Mouse (Mus musculus) myocyte (in vitro differentiated cells): ENCODE measurements at regions not wholly inside any gene's neighbourhood (a gene's known extent, or its start where the extent isn't known, plus 50 kb on each side); places are given as distances from the start of the nearest gene placed in this dataset.

Source experiments
- POLR2A ChIP-seq: IDR thresholded peaks from one replicate; pipeline ENCODE4 v1.6.1; 2011; ENCODE audit warnings: low read depth, mild to moderate bottlenecking, control low read depth, moderate library complexity; ENCODE audit not compliant: insufficient read length
- POLR2AphosphoS2 ChIP-seq: IDR thresholded peaks from one replicate; pipeline ENCODE4 v1.6.1; 2011; ENCODE audit warnings: low read depth, control low read depth; ENCODE audit not compliant: insufficient read length
- USF1 ChIP-seq: IDR thresholded peaks from one replicate; pipeline ENCODE4 v1.6.1; 2011; ENCODE audit warnings: low read depth, mild to moderate bottlenecking, control low read depth, moderate library complexity

DNA sequence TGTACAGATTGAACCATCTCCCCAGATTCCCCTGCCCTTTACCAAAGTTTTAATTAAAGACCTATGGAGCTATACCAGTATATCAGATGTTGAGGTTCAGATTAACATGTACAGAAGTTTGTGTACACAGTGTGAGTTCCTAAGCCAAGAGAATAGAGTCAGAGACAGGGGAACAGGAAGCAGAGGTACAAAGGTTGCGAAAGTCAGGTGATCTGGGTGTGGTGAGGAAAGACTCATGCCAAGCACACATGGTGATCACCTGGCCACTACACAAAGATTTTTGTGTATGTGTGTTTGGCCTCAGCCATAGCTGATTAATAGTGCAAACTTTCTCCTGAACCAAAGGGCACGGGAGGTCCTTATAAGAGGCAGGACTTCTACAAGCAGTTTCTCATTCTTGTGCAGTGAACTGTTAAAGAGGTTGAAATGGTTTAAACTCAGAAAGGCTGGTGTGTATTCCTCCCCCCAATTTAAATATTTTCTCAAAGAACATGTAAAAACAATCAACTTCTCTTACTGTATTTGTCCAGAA is 232.1 kb upstream of the Adgra3 start:
- TF ChIP-seq USF1 (no peak), POLR2A (no peak), POLR2AphosphoS2 (no peak)
